Mouse (Mus musculus) C2C12 (cell line): ENCODE data around the gene Tdrd7. TPM values are rescaled to one million over a fixed set of nuclear protein-coding genes. Genes with fewer than 3 reads are reported as not detected.

ENCODE experiments used
- H3K27me3 ChIP-seq: one replicate; pipeline ENCODE4 v1.6.1; 2011; ENCODE audit not compliant: control insufficient read depth, insufficient read depth, insufficient read length
- H3K36me3 ChIP-seq: one replicate; pipeline ENCODE4 v1.6.1; 2011; ENCODE audit not compliant: control insufficient read depth, insufficient read depth
- H3K4me3 ChIP-seq: one replicate; pipeline ENCODE4 v1.5.1; 2011; ENCODE audit warnings: mild to moderate bottlenecking, control low read depth; ENCODE audit not compliant: poor library complexity, insufficient read depth, severe bottlenecking
- H3K79me2 ChIP-seq: one replicate; pipeline ENCODE4 v1.6.1; 2011; ENCODE audit not compliant: control insufficient read depth, insufficient read depth
- H3K79me3 ChIP-seq: one replicate; pipeline ENCODE4 v1.6.1; 2011; ENCODE audit warnings: low read depth, control low read depth
- H3ac ChIP-seq: one replicate; pipeline ENCODE3; 2011; ENCODE audit warnings: low read depth; ENCODE audit not compliant: control insufficient read depth, insufficient read length
- CEBPB ChIP-seq: IDR thresholded peaks from one replicate; pipeline ENCODE4 v1.6.1; 2011; ENCODE audit warnings: low read depth, mild to moderate bottlenecking, control low read depth, moderate library complexity
- CTCF ChIP-seq: IDR thresholded peaks from one replicate; pipeline ENCODE4 v1.5.1; 2011; ENCODE audit not compliant: control insufficient read depth, insufficient read depth, insufficient read length
- FOSL1 ChIP-seq: IDR thresholded peaks from one replicate; pipeline ENCODE4 v1.8.0; 2011; ENCODE audit warnings: mild to moderate bottlenecking, low read length; ENCODE audit not compliant: poor library complexity, insufficient read depth, severe bottlenecking
- MAX ChIP-seq: IDR thresholded peaks from one replicate; pipeline ENCODE4 v1.6.1; 2011; ENCODE audit warnings: mild to moderate bottlenecking, control low read depth
- MYOD1 ChIP-seq: IDR thresholded peaks from one replicate; pipeline ENCODE4 v1.6.1; 2011; ENCODE audit warnings: low read depth; ENCODE audit not compliant: control insufficient read depth, insufficient read length
- MYOG ChIP-seq: IDR thresholded peaks from one replicate; pipeline ENCODE4 v1.6.1; 2011; ENCODE audit not compliant: control insufficient read depth, insufficient read length; ENCODE audit errors: extremely low read depth
- USF1 ChIP-seq: IDR thresholded peaks from one replicate; pipeline ENCODE4 v1.6.1; 2011; ENCODE audit warnings: low read depth, mild to moderate bottlenecking, control low read depth, moderate library complexity
- polyA plus RNA-seq: library from polyadenylated mRNA; unstranded; fragments of >200 nt; fragmentation: generic; extraction: Trizol; gene quantifications from one replicate; pipeline ENCODE4 v1.2.1, GENCODE M21; 2012; ENCODE audit warnings: missing spikeins

Tdrd7 gene
- polyA plus RNA-seq, 1 experiment = 18.0 TPM

GRCm38 (mm10) chr4:45956131-45956530, 9.0 kb upstream of the Tdrd7 start:
- Histone ChIP-seq H3K36me3 (no peaks in the 10 kb centered on the region), H3K79me2 (no peaks in the 10 kb centered on the region), H3K4me3 (no peak overlapping the region), H3ac (no peak overlapping the region), H3K27me3 (no peaks in the 10 kb centered on the region), H3K79me3 (no peaks in the 10 kb centered on the region)
- TF ChIP-seq CTCF = no peak
- no peak for TF ChIP-seq MYOD1
- TF ChIP-seq FOSL1 = no peak
- TF ChIP-seq MYOG = no peak
- TF ChIP-seq USF1 = no peak
- no peak for TF ChIP-seq MAX
- no peak for TF ChIP-seq CEBPB

DNA sequence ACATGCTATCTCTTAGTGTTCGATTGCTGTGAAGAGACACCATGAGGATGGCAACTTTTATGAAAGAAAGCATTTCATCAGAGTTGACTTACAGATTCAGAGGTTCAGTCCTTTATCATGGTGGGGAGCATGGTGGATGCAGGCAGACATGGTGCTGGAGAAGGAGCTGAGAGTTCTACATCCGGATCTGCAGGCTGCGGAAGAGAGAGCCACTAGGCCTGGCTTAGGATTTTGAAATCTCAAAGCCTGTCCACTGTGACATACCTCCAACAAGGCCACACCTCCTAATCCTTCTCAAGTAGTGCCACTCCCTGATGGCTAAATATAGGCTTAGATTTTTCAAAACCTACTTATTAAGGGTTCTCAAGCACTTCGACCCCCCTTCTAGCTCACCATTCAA, 8.4 kb upstream of the Tdrd7 start:
- Histone ChIP-seq H3ac (no peak overlapping the region), H3K27me3 (no peaks in the 10 kb centered on the region), H3K79me3 (no peaks in the 10 kb centered on the region), H3K4me3 (no peak overlapping the region), H3K36me3 (no peaks in the 10 kb centered on the region), H3K79me2 (no peaks in the 10 kb centered on the region)
- TF ChIP-seq MAX (no peak), CTCF (no peak), MYOG (no peak), CEBPB (no peak), MYOD1 (no peak), USF1 (no peak), FOSL1 (no peak)

DNA sequence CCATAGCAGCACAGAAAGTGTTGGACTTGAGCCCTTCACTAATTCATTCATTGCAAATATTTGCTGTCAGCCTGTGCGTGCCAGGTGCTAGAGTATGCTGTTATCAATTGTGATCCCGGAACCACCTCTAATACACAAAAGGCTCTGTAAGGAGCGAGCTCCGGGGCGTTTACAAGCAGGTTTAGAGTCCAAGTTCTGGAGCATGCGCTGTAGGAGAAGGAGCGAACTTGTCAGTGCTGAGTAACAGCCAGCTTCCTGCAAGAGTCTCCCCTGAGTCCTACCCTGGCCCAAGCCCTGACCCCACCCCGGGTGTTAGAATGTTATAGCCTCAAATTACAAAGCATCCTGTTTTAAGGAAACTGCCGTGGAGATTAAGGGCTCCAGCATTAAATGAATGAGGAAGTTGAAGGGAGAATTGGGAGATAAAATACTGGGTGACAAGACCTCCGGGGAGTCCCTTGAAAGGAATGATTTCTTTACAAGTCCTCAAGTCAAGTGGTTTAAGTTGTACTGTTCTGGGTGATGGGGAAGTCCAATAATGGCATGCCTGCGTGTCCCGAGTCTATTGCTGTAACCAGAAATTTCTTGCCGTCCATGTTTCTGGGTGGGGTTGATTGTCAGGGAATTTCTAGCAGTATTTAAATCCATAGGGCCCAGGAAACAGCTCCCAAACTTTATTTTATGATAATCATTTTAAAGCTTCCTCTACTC, 758 bp downstream of the Tdrd7 start:
- Histone ChIP-seq H3ac (peak overlapping the region; percentile 49), H3K79me2 (peaks cover 36% of the 10 kb centered on the region), H3K4me3 (peak overlapping the region; percentile 25), H3K79me3 (peaks cover 13% of the 10 kb centered on the region), H3K36me3 (no peaks in the 10 kb centered on the region), H3K27me3 (no peaks in the 10 kb centered on the region)
- TF ChIP-seq CEBPB = no peak
- TF ChIP-seq USF1 = no peak
- TF ChIP-seq FOSL1 = no peak

DNA sequence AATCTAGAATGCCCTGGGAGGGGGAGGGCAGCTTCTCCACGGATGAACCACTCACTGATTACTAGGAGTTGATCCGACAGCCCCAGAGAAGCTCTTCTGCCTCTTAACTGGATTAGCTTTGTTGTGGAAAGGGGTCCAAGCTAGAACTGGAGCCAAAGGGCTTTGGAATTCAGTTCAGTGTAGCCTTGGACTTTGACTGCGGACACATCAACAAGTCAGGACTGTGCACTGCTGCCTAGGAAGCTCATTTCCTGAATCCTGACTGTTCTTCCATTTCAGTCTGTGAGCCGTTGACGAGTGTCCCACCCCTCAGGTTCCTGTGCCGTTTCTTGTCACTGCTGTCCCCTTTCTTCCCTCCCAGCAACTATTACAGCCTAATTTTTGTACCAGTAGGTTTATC, 1.6 kb downstream of the Tdrd7 start:
- H3K27me3 ChIP-seq = no peaks in the 10 kb centered on the region
- peaks cover 40% of the 10 kb centered on the region for H3K79me2 ChIP-seq
- H3K79me3 ChIP-seq = peaks cover 13% of the 10 kb centered on the region
- H3K4me3 ChIP-seq = peak overlapping the region; percentile 25
- peak overlapping the region; percentile 21 for H3ac ChIP-seq
- no peaks in the 10 kb centered on the region for H3K36me3 ChIP-seq
- TF ChIP-seq MYOG (no peak), FOSL1 (no peak), CEBPB (no peak), MYOD1 (no peak), MAX (no peak), USF1 (no peak), CTCF (no peak)

DNA sequence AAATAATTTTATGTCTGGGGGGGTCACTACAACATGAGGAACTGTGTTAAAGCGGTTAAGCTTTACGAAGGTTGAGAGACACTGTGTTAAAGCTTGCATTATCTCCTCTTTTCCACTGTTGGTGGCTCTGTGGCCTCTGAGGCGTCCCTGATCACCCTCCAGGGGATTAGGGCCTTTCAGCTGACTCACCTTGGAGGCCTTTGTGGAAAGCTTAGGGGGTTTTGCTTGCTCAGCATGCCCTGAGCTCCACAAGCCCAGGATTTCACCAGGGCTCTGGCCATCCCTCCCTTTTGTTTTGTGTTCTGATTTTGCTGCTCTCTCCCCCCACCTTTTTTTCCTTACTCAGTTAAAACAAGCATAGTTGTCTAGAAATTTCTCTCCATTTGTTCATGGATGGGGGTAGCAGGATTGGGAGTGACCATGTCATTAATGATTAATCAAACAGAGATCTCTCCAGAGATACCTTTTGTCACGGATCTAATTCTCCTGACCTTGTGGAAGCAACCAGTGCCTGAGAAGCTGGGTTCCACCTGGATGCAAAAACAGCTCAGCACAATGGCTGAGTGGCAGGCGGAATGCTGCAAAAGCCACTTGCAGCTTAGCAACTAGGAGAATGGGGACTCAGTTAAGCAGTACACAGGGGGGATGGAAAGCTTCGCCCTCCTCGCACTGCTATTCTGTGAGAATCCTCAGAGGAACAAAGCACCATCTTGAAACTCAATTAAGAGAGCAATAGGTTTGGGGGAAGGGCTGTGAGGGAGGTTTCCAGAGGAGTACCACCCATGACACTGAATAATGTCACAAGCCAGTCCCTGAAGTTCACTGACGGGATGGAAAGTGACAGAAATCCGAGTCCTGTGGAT, 2.6 kb downstream of the Tdrd7 start:
- Histone ChIP-seq H3ac (no peak overlapping the region), H3K79me2 (peaks cover 43% of the 10 kb centered on the region), H3K4me3 (no peak overlapping the region), H3K36me3 (no peaks in the 10 kb centered on the region), H3K79me3 (peaks cover 13% of the 10 kb centered on the region), H3K27me3 (no peaks in the 10 kb centered on the region)
- TF ChIP-seq CTCF (no peak), FOSL1 (no peak), MAX (no peak), USF1 (no peak), MYOD1 (no peak), MYOG (no peak), CEBPB (no peak)
